Mouse (Mus musculus) embryonic facial prominence, embryonic 15.5 days (tissue): ENCODE data around the gene Ifnar2. TPM values are rescaled to one million over a fixed set of nuclear protein-coding genes. Genes with fewer than 3 reads are reported as not detected.
A peak's percentile ranks its signal among the peaks of the same experiment; 100 is the strongest.

Source experiments
- ATAC-seq: fragments of 200-750 bp; cut with Nextera tagmentation; 2 replicates; pipeline ENCODE4 v1.8.0; 2017; ENCODE audit warnings: low read depth, moderate TSS enrichment; ENCODE audit not compliant: insufficient number of reproducible peaks, low FRiP score, low TSS enrichment
- H3K27ac ChIP-seq: fragments of 300-500 bp; sonication (generic); replicated peaks from 2 replicates; pipeline ENCODE4 v1.5.1; 2015; ENCODE audit warnings: mild to moderate bottlenecking, inconsistent platforms
- H3K27me3 ChIP-seq: fragments of 300-500 bp; sonication (generic); 2 replicates; pipeline ENCODE4 v1.6.1; 2015; ENCODE audit warnings: inconsistent platforms
- H3K36me3 ChIP-seq: fragments of 300-500 bp; sonication (generic); 2 replicates; pipeline ENCODE4 v1.6.1; 2015; ENCODE audit warnings: mild to moderate bottlenecking, inconsistent platforms
- H3K4me1 ChIP-seq: fragments of 300-500 bp; sonication (generic); 2 replicates; pipeline ENCODE4 v1.6.1; 2015; ENCODE audit warnings: inconsistent platforms
- H3K4me2 ChIP-seq: fragments of 300-500 bp; sonication (generic); replicated peaks from 2 replicates; pipeline ENCODE4 v1.6.1; 2015; ENCODE audit warnings: mild to moderate bottlenecking, inconsistent platforms
- H3K4me3 ChIP-seq: fragments of 300-500 bp; sonication (generic); replicated peaks from 2 replicates; pipeline ENCODE4 v1.5.1; 2015; ENCODE audit warnings: mild to moderate bottlenecking, inconsistent platforms
- H3K9ac ChIP-seq: fragments of 300-500 bp; sonication (generic); 2 replicates; pipeline ENCODE4 v1.6.1; 2015; ENCODE audit warnings: inconsistent platforms
- H3K9me3 ChIP-seq: fragments of 300-500 bp; sonication (generic); replicated peaks from 2 replicates; pipeline ENCODE4 v1.6.1; 2016; ENCODE audit warnings: inconsistent platforms
- WGBS: fragments of 180-500 bp; shearing (Covaris S2); methylation state at CpG from one replicate; pipeline ENCODE4 v1.1.7; 2015; 5-methylcytosine and 5-hydroxymethylcytosine counted together
- polyA plus RNA-seq: library from polyadenylated mRNA; unstranded; fragments of >200 nt; fragmentation: Nextera tagmentation; extraction: Ambion mirVana; gene quantifications from 2 replicates; pipeline ENCODE4 v1.2.1, GENCODE M21; 2015

Gene Ifnar2
- polyA plus RNA-seq, 1 experiment from 2014 or later, result 60.4 TPM

DNA sequence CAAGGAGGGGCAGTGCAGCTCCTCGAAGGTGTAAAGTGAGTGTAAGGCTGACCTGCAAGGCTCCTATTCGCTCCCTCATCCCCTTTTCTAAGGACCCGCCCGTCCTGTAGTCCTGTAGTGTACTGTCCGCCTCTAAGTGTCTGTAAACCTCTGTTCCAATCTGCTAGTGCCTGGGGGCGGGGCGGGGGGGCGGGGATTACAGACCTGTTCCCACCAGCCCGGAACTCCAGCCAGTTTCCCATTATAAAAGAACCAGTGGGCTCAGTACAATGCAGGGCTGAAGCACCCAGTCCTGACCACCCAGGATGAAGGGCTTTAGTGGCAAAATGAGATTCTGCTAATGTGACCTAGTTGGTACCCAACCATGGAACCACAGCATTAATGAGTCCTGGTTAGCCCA, 6.4 kb downstream of the Ifnar2 start:
- Histone ChIP-seq H3K9ac (no peak overlapping the region), H3K4me1 (peaks cover 29% of the 10 kb centered on the region), H3K27me3 (no peaks in the 10 kb centered on the region), H3K27ac (peak overlapping the region; percentile 68), H3K9me3 (no peaks in the 10 kb centered on the region), H3K36me3 (peaks cover 6% of the 10 kb centered on the region), H3K4me3 (0 out of 2 replicates have a peak overlapping the region, but pooled peaks have one; percentile 7), H3K4me2 (peak overlapping the region; percentile 29)
- no peak for ATAC-seq
- WGBS, result 21% methylated on average over 9 of the region's 9 CpGs

- Histone ChIP-seq H3K9me3 (no peaks in the 10 kb centered on the region), H3K27me3 (no peaks in the 10 kb centered on the region), H3K4me2 (no peak overlapping the region), H3K36me3 (peaks cover 10% of the 10 kb centered on the region), H3K4me3 (no peak overlapping the region), H3K4me1 (peaks cover 25% of the 10 kb centered on the region), H3K9ac (no peak overlapping the region), H3K27ac (peak overlapping the region; percentile 68)
- no peak; the same call in 1 of the 2 replicates for ATAC-seq
- 32% methylated on average over 3 of the region's 3 CpGs for WGBS
Observed at GRCm38 (mm10) chr16:91379412-91379811, 6.8 kb downstream of the Ifnar2 start.

GRCm38 (mm10) chr16:91380151-91380550, 7.6 kb downstream of the Ifnar2 start:
- WGBS, result 79% methylated on average over 5 of the region's 5 CpGs
- Histone ChIP-seq H3K9me3 (no peaks in the 10 kb centered on the region), H3K4me2 (no peak overlapping the region), H3K27ac (no peak overlapping the region), H3K4me3 (no peak overlapping the region), H3K4me1 (peaks cover 20% of the 10 kb centered on the region), H3K36me3 (peaks cover 14% of the 10 kb centered on the region), H3K27me3 (no peaks in the 10 kb centered on the region), H3K9ac (no peak overlapping the region)
- ATAC-seq, result no peak

DNA sequence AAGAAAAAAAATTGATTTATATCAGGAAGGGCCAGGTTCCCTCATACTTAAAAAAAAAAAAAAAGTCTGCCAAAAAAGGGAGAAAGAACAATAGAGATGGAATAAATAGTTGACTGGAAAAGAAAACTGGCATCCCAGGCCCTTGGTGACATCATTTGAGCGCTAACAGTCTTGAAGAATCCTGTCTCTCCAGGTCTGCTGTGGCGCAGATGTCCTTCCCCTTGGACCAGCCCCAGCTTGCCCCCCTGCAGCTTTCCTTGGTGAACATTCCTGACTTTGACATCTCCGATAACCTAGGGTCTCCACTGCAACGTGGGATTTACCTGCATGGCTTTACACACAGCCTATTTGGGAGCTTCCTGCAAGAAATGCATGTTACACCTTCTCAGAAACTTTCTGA, 9.0 kb downstream of the Ifnar2 start:
- Histone ChIP-seq H3K4me3 (no peak overlapping the region), H3K36me3 (peaks cover 22% of the 10 kb centered on the region), H3K4me1 (peaks cover 20% of the 10 kb centered on the region), H3K4me2 (no peak overlapping the region), H3K9ac (no peak overlapping the region), H3K9me3 (no peaks in the 10 kb centered on the region), H3K27ac (no peak overlapping the region), H3K27me3 (no peaks in the 10 kb centered on the region)
- 70% methylated on average over 4 of the region's 4 CpGs for WGBS
- ATAC-seq, result no peak

- 77% methylated on average over 9 of the region's 9 CpGs for WGBS
- Histone ChIP-seq H3K27ac (no peak overlapping the region), H3K9ac (no peak overlapping the region), H3K36me3 (peaks cover 29% of the 10 kb centered on the region), H3K4me3 (no peak overlapping the region), H3K4me1 (peaks cover 20% of the 10 kb centered on the region), H3K4me2 (no peak overlapping the region), H3K9me3 (no peaks in the 10 kb centered on the region), H3K27me3 (no peaks in the 10 kb centered on the region)
- ATAC-seq, result no peak
Observed at GRCm38 (mm10) chr16:91382261-91382790, 9.7 kb downstream of the Ifnar2 start.

GRCm38 (mm10) chr16:91384221-91384620, 11.6 kb downstream of the Ifnar2 start:
- Histone ChIP-seq H3K27ac (no peak overlapping the region), H3K4me2 (no peak overlapping the region), H3K9me3 (no peaks in the 10 kb centered on the region), H3K4me1 (peaks cover 6% of the 10 kb centered on the region), H3K27me3 (no peaks in the 10 kb centered on the region), H3K36me3 (peaks cover 45% of the 10 kb centered on the region), H3K4me3 (no peak overlapping the region), H3K9ac (no peak overlapping the region)
- no peak for ATAC-seq
- 91% methylated on average over 4 of the region's 4 CpGs for WGBS

GRCm38 (mm10) chr16:91385621-91386020, 13.0 kb downstream of the Ifnar2 start:
- ATAC-seq, result no peak
- 47% methylated on average over 10 of the region's 10 CpGs for WGBS
- Histone ChIP-seq H3K4me1 (0 out of 2 replicates have a peak, but pooled peaks cover 2% of the 10 kb centered on the region), H3K36me3 (peaks cover 51% of the 10 kb centered on the region), H3K9ac (no peak overlapping the region), H3K4me2 (no peak overlapping the region), H3K9me3 (no peaks in the 10 kb centered on the region; the same call in 1 of the 2 replicates), H3K27ac (no peak overlapping the region), H3K27me3 (no peaks in the 10 kb centered on the region), H3K4me3 (no peak overlapping the region)

GRCm38 (mm10) chr16:91386419-91387120, 14.0 kb downstream of the Ifnar2 start:
- Histone ChIP-seq H3K27me3 (no peaks in the 10 kb centered on the region), H3K4me2 (no peak overlapping the region), H3K9me3 (no peaks in the 10 kb centered on the region; the same call in 1 of the 2 replicates), H3K4me3 (no peak overlapping the region), H3K36me3 (peaks cover 53% of the 10 kb centered on the region), H3K4me1 (no peaks in the 10 kb centered on the region), H3K27ac (no peak overlapping the region), H3K9ac (no peak overlapping the region)
- no peak for ATAC-seq
- WGBS, result 93% methylated on average over 10 of the region's 10 CpGs

DNA sequence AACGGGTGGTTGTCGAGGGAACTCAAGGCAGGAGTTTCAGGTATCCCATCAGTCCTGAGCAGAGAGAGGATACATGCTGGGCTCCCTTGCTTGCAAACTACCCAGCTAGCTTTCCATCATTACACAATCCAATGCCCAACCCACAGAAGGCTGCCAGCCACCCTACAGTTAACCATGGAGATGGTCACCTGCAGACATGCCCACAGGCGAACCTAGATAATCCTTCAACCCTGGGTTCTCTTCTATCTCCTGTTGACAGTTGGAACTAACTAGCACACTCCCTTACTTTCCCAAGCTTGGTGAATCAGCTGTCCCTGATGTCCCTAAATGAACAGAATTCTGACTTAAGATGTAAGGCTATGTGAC, 14.5 kb downstream of the Ifnar2 start:
- H3K9ac ChIP-seq, result no peak overlapping the region
- 83% methylated on average over 3 of the region's 3 CpGs for WGBS
- H3K4me1 ChIP-seq, result no peaks in the 10 kb centered on the region
- no peak for ATAC-seq
- no peaks in the 10 kb centered on the region; the same call in 1 of the 2 replicates for H3K9me3 ChIP-seq
- H3K36me3 ChIP-seq, result peaks cover 58% of the 10 kb centered on the region
- no peak overlapping the region for H3K27ac ChIP-seq
- H3K4me3 ChIP-seq, result no peak overlapping the region
- H3K4me2 ChIP-seq, result no peak overlapping the region
- H3K27me3 ChIP-seq, result no peaks in the 10 kb centered on the region

DNA sequence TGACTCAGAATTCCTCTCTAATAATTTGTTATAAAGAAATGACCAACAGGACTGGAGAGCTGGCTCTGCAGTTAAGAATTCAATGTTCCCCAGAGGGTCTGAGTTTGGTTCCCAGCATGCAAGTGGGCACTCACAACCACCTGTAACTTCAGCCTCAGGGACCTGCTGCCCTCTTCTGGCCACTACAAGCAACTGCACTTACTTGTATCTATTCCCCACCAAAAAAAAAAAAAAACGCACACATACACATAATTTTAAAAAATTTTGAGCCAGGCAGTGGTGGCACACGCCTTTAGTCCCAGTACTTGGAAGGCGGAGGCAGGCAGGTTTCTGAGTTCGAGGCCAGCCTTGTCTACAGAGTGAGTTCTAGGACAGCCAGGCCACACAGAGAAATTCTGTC, 17.5 kb downstream of the Ifnar2 start:
- Histone ChIP-seq H3K9ac (no peak overlapping the region), H3K4me3 (no peak overlapping the region), H3K36me3 (peaks cover 74% of the 10 kb centered on the region), H3K4me2 (no peak overlapping the region), H3K4me1 (no peaks in the 10 kb centered on the region), H3K9me3 (no peaks in the 10 kb centered on the region; the same call in 1 of the 2 replicates), H3K27me3 (no peaks in the 10 kb centered on the region), H3K27ac (no peak overlapping the region)
- 84% methylated on average over 4 of the region's 4 CpGs for WGBS
- ATAC-seq, result no peak

DNA sequence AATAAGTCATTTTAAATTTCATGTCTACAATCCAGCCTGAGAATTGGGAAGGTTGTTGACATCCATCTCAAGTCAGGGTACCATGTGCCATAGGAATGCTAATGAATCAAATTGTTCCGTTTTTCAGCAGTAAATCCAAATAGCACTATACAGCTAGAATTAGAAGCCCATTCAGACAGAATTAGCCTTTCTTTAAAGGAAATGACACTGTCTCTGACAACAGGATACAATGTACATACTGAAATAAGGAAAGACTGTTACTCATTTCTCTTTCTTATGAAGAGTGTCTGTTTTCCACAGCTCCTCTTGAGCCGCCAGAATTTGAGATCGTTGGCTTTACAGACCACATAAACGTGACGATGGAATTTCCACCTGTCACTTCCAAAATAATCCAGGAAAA, 18.8 kb downstream of the Ifnar2 start, which contains the start of gene Gm21970:
Gene Gm21970 (plus strand): TSS at position 301 of the 400 bp plus-strand sequence.
- Histone ChIP-seq H3K4me1 (no peaks in the 10 kb centered on the region), H3K27me3 (no peaks in the 10 kb centered on the region), H3K4me2 (no peak within 1 kb of the TSS), H3K36me3 (peaks cover 77% of the 10 kb centered on the region), H3K4me3 (no peak within 1 kb of the TSS), H3K9ac (no peak within 1 kb of the TSS), H3K9me3 (no peaks in the 10 kb centered on the region; the same call in 1 of the 2 replicates), H3K27ac (no peak within 1 kb of the TSS)
- no peak for ATAC-seq
- WGBS, result 76% methylated on average over 5 of the region's 5 CpGs
